Mouse (Mus musculus) erythroblast, embryonic 14.5 days (primary cell): Measurements from ENCODE around the gene Spats2l.

Source experiments
- GATA1 ChIP-seq: IDR thresholded peaks from 2 replicates; pipeline ENCODE4 v1.6.1; 2012; ENCODE audit warnings: low read length, inconsistent platforms, mixed read lengths
- TAL1 ChIP-seq: IDR thresholded peaks from 3 replicates; pipeline ENCODE4 v1.6.1; 2012; ENCODE audit warnings: low read length, inconsistent platforms, mixed read lengths

DNA sequence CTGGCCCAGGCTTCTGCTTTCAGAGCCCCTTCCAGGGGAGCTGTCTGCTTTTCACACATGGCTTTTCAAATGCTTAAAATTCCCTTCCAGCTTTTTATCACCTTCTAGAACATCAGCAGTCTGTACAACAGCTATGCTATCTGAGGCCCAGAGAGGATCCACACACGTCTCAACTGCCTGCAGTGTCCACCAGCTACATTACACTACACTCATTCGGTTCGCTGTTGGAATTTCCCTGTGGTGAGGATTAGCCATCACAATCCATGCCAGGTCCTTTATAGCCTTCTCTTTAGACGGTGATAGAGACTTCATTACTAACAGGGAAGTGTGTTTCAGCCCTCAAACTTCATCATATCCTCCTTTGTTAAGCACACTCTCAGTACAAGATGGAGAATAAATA lies 38.1 kb upstream of the Spats2l start:
- TF ChIP-seq TAL1: no peak
- no peak for TF ChIP-seq GATA1
